8 mouse cellular contexts compared by ENCODE assay signal in the genomic region with DNA sequence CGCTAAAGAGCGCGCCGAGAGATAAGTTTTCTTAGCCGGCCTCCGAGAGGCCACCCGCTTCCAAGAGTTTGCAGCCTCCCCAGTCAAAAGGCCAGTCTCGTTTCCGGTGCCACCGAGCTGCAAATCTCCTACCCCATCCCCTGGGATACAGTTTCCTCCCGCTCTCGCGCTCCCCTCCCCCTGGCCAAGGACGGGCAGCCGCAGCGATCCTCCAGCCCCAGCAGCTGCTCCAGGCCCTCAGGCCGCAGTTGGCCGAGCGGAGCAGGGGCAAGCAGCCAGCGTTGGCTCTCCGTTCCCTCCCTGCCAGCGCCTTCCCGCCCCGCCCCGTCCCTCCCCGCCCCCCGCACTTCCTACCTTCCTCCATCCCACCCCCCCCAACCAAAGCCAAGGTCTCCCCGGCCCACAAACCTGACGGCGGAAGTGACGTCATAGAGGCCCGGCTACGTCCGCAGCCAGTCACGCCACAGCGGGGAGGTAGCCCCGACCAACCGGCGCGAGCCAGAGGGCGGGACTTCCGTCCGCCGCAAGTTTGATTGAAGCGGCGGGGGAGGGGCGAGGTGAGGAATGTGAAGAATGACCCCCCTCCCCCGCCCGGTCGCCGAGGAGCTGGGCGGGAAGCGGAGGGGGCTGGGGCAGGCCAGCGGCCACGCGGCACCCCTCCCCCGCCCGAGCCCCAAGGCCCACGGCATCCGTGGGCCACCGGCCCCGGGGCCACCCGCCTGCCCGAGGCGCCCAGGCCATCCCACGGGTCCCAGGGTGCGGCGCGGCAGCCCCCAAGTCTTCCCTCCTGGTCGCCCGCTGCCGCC. TPM values are rescaled to one million over a fixed set of nuclear protein-coding genes. Genes with fewer than 3 reads are reported as not detected.
DNase-seq lines count a peak whose midpoint lies in the region; ATAC-seq lines count a peak whose summit lies in the region.

No protein-coding gene starts in this region.

- intact Hi-C loops in left cerebral cortex, postnatal 14 days (cut with DNase I) = no loop called here

- H3K4me3 ChIP-seq in intestine, embryonic 14.5 days (ENCODE audit: low read depth, low read length) = peak overlapping the region; percentile 94

- H3K27me3 ChIP-seq in intestine, embryonic 14.5 days (replicated peaks; ENCODE audit: control insufficient read depth, insufficient read depth, low read length) = no peaks in the 10 kb centered on the region

- WGBS in intestine, embryonic 14.5 days = under 1% methylated on average over 63 of the region's 72 CpGs

- ATAC-seq in intestine, embryonic 14.5 days (replicated peaks; ENCODE audit: low FRiP score, low TSS enrichment, low read depth) = peak; percentile 92

- peak; percentile 91 for DNase-seq in adrenal gland, adult 18-20 months (ENCODE audit: low spot score in 2 of 2)
- DNase-seq in embryo, embryonic 11 days = peak; percentile 100
- DNase-seq in gastrocnemius, postnatal 25 days = peak; percentile 99
- DNase-seq in intestine, embryonic 14.5 days (ENCODE audit: low spot score) = peak; percentile 96
- peak; percentile 97 for DNase-seq in left cerebral cortex, postnatal 14 days (ENCODE audit: low spot score in 2 of 2)
- peak; percentile 100 for DNase-seq in mesoderm, embryonic 11.5 days (ENCODE audit: low read depth, low spot score)
- DNase-seq in right cerebral cortex, postnatal 36 days (ENCODE audit: low spot score in 2 of 2) = peak; percentile 92 to 93
- DNase-seq in yolk sac, embryonic 10.5 days (ENCODE audit: low spot score) = peak; percentile 99

- H3K36me3 ChIP-seq in intestine, embryonic 14.5 days (ENCODE audit: control insufficient read depth, insufficient read depth, low read length) = no peaks in the 10 kb centered on the region

- H3K9ac ChIP-seq in intestine, embryonic 14.5 days (ENCODE audit: low read length) = peak overlapping the region; percentile 87

- peak overlapping the region; percentile 94 for H3K27ac ChIP-seq in intestine, embryonic 14.5 days (ENCODE audit: low read depth)

- H3K4me1 ChIP-seq in intestine, embryonic 14.5 days (replicated peaks; ENCODE audit: control insufficient read depth, insufficient read depth, low read length) = peaks cover 26% of the 10 kb centered on the region

- peak overlapping the region; percentile 69 for H3K4me2 ChIP-seq in intestine, embryonic 14.5 days (ENCODE audit: low read length)

- no peaks in the 10 kb centered on the region for H3K9me3 ChIP-seq in intestine, embryonic 14.5 days (ENCODE audit: control insufficient read depth, low read length)

RNA-seq across cellular contexts. Expression of gene A830005F24Rik, which starts 32.3 kb away (rescaled TPM):
- total RNA-seq in adrenal gland, adult 18-20 months (2021) = not detected
- not detected for total RNA-seq in gastrocnemius, postnatal 25 days (2021)
- 0.79 and 1.1 TPM in 2 replicates for polyA plus RNA-seq in intestine, embryonic 14.5 days (2014; fragmentation: Nextera tagmentation; extraction: Ambion mirVana)
- 1 to 10 TPM; 1.3 to 1.8 TPM for total RNA-seq in left cerebral cortex, postnatal 14 days (2021)

RNA-seq across cellular contexts. Expression of gene Zfp169, which starts 32.4 kb away (rescaled TPM):
- total RNA-seq in adrenal gland, adult 18-20 months (2021) = 1 to 10 TPM; 7.2 to 7.4 TPM
- 1 to 10 TPM; 2.0 to 2.2 TPM for total RNA-seq in gastrocnemius, postnatal 25 days (2021)
- 6.2 and 6.6 TPM in 2 replicates for polyA plus RNA-seq in intestine, embryonic 14.5 days (2014; fragmentation: Nextera tagmentation; extraction: Ambion mirVana)
- 10 to 100 TPM; 19.8 to 20.5 TPM for total RNA-seq in left cerebral cortex, postnatal 14 days (2021)

Comparison
In these comparisons a context has a peak if more than half of its experiments do, and no peak if none do; other contexts are left out.
1. Peak in every context shown above with its lines: DNase-seq, ATAC-seq, H3K4me3 ChIP-seq and H3K27ac ChIP-seq.